Mouse (Mus musculus) frontal cortex, postnatal 36 days (tissue): ENCODE measurements around the gene Cdk12.

Source experiments
- DNase-seq, 2 experiments: peaks; one replicate each; pipeline ENCODE4 v3.0.0; 2022; ENCODE audit warnings: low spot score in 2 of 2

The Cdk12 gene

DNA sequence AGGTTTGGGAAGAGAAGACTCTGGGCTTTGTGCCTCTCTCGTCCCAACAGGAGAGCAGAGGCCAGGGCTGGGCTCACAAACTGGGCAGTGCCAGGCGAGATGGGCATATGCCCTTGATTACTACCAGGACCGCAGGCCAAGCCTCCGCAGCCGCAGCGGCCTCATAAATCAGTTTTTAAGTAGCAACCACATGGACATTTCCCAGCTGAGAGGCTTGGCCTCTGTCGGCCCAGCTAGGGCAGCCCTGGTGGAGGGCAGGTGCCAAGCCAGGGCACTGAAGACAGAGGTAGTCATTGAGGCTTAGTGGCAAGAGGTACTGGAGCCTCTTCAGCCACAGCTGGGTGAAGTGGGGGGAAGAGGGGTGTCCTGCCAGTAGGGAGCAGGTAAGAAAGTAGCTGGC is 114.6 kb downstream of the Cdk12 start:
- no peak for DNase-seq

DNA sequence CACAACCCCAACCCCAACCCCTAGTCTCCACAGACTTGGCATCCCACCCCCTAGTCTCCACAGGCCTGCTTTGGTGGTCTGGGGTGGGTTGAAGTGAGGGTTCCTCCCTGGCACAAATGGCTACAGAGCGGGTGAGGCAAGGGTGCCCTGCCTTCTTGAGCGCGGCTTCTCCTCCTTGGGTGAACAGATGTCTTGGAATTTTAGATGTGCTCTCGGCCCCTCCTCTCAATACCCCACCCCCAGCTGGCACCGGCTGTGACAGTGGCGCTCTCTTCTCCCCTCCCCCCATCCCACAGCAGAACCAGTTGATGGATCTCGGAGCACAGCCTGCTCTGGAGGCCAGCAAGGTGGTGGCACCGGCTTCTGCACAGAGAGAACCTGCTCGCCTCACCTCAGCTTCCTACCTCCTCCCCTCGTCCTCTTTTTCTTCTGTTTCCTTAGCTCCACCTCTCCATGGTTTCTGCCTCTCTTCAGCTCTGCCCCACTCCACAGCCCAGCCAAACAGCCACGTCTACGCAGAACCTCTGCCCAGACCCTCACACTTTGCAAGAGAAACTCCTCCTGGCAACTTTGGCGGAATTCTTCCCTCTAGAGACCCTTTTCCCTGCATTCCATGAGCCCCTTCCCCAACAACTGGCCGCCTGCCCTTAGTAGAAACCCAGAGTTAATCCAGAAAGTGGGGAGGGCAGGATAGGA is 115.7 kb downstream of the Cdk12 start:
- peak; percentile 23 to 39 for DNase-seq

DNA sequence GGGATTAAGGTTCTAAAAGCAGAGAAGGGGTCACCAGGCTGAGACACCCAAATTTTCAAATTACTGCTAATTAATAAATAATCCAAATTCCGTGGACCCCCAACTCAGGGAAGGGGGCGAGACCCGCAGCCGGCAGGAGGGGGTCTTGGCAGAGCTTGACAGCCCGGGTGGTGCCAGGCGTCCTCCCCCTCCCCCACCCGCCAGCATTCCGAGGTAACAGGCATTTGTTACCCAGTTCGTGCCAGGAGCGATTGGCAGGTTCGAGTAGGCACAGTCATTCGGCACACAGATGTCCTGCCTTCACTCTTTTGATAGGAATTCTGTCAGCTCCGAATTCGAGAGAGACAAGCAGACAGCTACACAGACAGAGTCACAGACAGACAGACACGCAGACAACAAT is 116.3 kb downstream of the Cdk12 start:
- DNase-seq: peak in 1 of 2 experiments; percentile 27

DNA sequence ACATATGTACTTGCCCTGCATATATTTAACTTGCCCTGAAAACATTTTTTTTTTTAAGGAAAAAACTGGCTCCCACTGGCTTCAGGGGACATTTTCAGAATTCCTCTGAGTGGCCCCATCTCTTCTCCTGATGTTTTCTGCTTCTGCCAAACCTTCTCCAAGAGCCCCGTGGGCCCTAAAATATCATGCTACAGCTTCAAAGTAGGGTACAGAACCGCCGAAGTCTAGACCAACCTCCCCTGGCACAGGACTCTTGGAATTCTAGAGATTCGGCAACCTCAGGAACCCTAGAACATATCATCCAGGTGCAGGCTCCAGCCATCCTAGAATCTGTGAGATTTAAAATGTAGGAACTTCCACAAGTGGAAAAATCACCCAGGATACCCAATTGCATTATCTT is 116.7 kb downstream of the Cdk12 start:
- no peak for DNase-seq

DNA sequence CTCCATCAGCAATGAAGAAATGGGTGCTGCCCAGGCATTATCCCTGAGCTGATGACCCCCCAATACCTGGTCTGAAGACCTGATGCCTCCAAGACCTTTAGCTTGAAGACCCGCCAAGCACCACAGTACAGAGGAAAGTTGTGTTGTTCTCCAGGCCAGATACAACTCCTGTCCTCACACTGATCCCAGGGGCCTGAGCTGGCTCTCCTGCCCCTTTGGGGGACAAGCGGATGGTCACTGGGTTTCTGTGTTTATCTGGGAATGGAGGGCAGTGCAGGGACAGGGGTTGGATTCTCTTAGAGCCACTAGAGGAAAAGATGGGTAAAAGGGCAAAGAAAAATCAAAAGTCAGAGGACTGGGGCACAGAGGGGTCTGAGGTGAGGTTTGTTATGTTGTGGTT is 117.1 kb downstream of the Cdk12 start:
- DNase-seq: no peak

DNA sequence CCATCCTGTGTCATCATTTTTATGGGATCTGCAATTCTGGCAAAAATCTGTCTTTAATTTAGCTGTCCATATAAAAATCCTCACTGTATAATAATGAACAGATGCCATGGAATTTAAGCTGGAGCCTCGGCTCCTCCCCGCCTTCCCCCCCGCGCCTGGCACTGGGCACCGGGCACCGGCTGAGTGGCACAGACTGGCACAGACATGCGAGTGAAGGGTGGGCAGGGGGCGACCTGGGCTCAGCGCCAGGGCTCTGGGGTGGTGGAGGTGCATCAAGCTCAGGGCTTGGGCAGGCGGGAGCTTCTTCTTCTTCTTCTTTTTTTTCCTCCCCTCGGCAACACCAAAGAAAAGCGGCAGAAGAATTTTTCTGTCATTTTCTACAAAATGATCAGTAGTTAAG is 117.5 kb downstream of the Cdk12 start:
- peak in 1 of 2 experiments; percentile 35 for DNase-seq

DNA sequence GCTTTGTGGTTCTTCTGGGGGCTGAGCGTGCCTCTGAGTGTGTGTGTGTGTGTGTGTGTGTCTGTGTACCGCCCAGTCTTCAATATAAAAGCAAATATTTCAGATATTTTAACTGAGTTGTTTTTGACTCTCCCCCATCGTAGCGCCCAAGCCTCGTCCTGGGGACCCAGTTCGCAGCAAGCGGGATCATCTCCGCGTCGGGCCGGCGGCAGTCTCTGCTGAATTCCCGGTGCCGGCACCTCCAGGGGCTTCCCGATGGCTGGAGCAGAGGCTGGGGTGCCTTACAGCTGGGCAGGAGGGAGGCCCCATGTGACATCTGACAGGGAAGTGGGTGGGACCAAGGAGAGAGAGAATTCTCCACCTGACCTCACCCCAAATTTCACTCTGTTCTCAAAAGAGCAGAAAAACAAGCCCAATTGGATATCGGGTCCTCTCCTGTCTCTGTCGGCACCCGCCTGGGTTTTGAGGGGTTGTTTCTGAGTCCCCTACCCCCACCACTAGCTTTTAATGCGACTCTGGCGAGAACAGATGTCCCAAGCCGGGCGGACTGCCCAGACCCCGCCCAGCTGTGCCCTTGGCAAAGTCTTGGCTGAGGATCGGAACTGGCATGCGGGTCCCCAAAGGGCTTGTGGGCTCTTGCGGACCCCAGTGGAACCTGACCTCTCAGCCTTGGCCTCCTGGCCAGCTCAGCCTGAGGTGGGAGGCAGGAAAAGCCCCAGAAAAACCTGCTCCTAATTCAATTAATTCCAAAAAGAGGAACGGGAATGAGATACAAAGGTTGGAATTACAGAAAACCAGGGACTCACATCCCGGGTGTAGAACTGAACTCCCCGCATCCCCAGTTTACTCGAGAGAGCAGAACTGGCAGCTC is 118.2 kb downstream of the Cdk12 start:
- peak in 1 of 2 experiments; percentile 35 for DNase-seq

DNA sequence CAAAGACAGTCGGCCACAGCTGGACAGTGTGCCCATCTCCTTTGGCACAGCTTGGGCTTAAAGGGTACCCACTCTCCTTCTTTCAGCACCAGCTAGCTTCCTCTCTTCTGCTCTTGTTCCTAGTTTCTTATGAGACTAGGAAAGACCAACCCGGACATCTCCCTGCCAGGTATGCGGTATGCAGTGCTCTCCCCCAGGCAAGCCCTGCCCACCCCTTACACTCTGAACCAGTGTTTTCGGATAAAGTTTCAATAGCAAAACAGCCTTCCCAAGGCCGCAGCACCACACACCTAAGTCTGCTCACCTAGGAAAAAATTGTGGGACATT is 118.8 kb downstream of the Cdk12 start:
- no peak for DNase-seq

DNA sequence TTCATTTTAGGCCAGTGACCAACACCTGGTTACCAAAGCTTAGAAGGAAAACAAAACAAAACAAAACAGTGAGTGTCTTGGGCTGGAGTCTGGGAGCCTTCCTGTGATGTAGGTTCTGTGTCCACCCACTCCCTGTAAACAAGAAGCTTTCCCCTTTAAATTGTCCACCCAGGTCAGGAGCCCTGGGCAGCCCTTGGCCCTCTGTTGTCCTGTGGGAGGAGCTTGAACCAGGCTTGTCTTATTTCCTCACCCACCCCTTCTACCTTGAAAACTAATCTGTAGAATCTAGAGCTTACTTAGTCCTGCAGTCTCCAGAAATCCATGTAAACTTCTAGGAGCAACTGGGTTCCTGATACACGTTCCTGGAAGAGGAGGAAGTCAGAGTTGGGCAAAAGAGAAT is 119.3 kb downstream of the Cdk12 start:
- no peak for DNase-seq

DNA sequence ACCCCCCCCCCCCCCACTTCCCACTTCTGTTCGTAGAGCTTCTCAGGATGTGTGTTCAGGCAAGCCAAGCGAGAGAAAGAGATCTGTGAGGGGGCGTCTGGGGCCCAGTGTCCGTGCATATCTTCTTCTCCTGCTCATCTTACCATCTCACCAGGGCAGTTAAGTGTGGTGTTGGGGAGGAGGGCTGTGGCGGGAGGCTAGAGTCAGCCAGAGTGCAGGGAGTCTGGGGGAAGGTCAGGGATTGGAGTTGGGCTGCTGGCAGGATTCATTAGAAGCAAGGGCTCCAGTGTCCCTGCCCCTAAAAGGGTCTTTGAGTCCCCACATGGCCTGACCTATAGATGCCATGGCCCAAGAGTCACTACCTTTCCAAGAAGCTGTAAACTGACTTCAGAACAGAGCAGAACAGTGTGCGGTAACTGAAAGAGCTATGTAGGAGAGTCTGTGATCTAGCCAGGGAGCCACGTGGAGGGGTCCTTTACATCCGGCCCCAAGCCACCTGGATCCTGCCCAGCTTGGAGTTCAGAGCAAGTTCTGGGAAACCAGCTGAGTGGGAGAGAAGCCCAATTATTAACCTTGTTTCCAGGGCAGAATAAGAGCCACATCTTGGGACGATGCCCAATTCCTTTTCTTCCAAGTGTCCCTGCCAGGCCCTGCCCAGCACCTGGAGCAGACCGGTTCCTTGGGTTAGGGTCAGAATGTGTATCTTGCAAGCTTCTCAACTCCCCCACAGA is 120.4 kb downstream of the Cdk12 start:
- no peak for DNase-seq

DNA sequence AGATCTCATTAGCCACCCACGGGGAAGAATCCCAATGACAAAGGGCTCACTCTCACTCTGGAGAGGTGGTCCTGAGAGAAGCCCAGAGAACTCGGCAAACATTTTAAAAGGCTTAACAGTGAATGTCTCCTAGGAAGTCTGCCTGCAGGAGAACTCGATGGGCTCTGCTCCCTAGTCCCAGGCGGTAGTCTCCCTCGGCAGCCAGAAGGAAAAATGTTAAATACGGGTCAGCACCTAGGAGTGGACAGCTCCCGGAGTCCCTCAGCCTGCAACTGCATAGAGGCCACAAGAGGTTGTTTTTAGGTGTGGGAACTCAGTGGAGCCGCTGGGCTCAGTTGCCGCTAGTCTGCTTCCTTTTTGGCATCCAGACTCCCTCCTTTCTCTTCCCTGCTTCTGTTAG is 121.1 kb downstream of the Cdk12 start:
- no peak for DNase-seq

DNA sequence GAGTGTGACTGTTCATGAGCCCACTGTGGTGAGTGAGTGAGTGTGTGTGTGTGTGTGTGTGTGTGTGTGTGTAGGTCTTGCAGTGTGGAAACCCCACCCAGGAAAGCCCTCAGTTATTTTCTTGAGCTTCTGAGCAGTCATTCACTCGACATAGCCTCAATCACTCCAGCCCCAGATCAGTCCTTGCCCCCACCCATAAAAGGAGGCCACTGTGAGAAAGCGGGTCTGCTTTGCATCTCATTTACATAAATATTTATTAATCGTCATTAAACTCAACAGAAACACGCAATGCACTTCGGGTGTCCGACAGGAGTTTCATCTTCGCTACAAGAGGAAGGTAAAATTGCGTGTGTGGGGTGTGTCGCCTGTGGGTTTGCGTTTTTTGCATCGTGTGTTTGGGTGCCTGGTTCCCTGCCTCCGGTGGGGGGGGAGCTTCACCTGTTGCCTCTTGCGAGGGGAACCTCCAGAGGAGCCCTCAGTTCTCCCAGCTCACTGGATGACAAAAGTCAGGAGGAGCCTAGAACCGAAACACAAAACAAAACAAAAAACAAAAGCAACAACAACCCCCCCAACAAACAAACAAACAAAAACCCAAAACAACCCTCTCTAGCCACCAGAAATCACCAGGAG is 122.4 kb downstream of the Cdk12 start:
- DNase-seq: no peak

DNA sequence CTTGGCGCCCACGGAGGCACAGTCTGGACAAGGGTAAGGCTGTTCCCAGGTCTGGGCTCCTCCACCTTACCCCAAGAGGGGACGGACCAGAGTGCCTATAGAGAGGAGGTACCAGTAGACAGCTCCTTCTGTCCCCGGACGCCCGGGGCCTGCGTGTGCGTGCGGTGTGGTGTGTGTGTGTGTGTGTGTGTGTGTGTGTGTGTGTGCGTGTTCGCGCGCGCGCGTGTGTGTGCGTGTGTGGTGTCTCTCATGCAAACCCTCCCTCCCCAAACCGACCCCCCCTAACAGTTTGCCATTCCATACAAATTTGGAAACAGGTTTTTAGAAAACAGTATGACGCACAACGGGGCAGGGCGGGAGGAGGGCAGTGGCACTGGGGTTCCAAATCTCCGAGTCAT is 123.0 kb downstream of the Cdk12 start:
- no peak for DNase-seq

DNA sequence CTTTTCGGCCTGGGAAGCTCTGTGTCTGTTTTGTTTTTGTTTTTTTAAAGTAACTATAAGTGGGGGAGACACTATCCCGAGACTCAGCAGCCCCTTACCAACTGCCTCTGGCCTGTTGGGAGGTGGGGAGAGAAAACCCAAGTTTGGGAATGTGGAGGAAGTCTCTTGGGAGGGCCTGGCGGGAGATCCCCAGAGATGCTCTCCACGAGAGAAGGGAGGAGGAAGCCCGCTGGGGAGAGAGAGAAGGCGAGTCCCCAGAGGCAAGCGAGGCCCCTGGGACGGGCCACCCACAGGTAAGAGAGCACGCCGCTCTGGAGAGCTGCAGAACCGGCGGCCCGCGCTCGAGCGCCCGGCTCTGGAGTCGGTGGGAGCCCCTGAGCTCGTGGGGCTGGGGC is 123.9 kb downstream of the Cdk12 start:
- DNase-seq: no peak

DNA sequence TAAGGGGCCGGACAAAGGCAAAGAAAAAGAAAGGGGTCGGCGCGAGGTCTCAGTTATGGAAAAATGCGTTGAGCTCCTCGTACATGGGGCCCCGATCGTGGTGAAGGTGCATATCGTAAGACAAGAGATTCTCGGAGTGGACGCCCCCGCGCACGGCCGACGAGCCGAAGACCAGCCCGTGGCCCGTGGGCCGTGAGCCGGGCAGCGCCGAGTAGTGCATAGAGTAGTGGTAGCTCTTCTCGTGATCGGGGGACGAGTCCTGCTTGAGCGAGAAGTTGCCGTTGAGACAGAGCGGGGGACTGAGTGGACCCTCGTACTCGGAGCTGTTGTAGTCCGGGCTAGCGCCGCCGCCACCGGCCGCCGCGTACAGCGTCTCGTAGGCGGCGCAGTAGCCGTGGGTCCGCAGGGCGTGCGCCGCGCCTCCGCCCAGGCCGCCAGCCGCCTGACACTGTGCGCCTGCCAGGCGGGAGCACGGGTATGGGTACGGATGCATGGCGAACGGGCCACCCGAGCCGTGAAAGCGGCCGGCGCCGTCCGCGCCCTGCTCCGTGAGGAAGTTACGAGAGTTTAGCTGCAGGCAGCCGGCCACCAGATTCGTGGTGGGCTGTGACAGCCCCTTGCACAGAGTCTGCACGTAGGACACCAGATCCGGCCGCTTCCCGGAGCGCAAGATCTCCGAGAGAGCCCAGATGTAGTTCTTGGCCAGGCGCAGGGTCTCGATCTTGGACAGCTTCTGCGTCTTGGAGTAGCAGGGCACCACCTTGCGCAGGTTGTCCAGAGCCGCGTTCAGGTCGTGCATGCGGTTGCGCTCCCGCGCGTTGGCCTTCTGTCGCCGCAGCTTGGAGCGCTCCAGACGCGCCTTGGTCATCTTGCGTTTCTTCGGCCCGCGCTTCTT is 124.5 kb downstream of the Cdk12 start:
- DNase-seq: no peak

DNA sequence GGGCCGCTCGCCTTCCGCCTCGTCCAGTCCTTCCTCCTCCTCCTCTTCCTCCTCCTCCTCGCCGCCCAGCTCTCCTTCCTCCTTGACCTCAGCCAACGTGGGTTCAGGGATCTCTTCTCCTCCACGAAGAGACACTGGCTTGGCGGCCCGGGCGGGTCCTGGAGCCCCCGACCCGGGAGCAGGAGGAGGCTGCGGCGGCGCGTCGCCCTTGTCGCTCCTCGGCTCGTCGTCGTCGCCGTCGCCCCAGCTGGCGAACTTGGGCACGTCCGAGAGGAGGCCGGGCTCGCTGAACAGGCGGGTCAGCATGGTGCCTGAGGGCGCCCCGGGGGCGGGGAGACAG is 125.1 kb downstream of the Cdk12 start:
- no peak for DNase-seq
